Mouse (Mus musculus) embryonic facial prominence, embryonic 14.5 days (tissue): ENCODE measurements around the gene Tcp10a. TPM values are rescaled to one million over a fixed set of nuclear protein-coding genes. Genes with fewer than 3 reads are reported as not detected.
"Not testable (repeated sequence)": the region's sequence is repeated elsewhere in the genome, so short reads cannot be mapped to it uniquely, and the experiment has no call there.

Experiments used
- ATAC-seq: fragments of 200-750 bp; cut with Nextera tagmentation; 2 replicates; pipeline ENCODE4 v1.8.0; 2017; ENCODE audit warnings: low read depth, moderate number of reproducible peaks, moderate TSS enrichment
- DNase-seq: peaks from one replicate; pipeline ENCODE4 v3.0.0-alpha.2; 2015; ENCODE audit warnings: low spot score
- H3K27ac ChIP-seq: fragments of 300-500 bp; sonication (generic); replicated peaks from 2 replicates; pipeline ENCODE4 v1.5.1; 2014; ENCODE audit warnings: low read depth, mild to moderate bottlenecking, low read length, moderate library complexity
- H3K27me3 ChIP-seq: fragments of 300-500 bp; sonication (generic); replicated peaks from 2 replicates; pipeline ENCODE4 v1.6.1; 2014; ENCODE audit warnings: low read length; ENCODE audit not compliant: control insufficient read depth, insufficient read depth
- H3K36me3 ChIP-seq: fragments of 300-500 bp; sonication (generic); 2 replicates; pipeline ENCODE4 v1.6.1; 2014; ENCODE audit warnings: low read length, mixed read lengths; ENCODE audit not compliant: control insufficient read depth, insufficient read depth
- H3K4me1 ChIP-seq: fragments of 300-500 bp; sonication (generic); 2 replicates; pipeline ENCODE4 v1.6.1; 2014; ENCODE audit warnings: antibody characterized with exemption, low read length; ENCODE audit not compliant: control insufficient read depth, insufficient read depth
- H3K4me2 ChIP-seq: fragments of 300-500 bp; sonication (generic); 2 replicates; pipeline ENCODE4 v1.6.1; 2014; ENCODE audit warnings: low read depth, mild to moderate bottlenecking, low read length, moderate library complexity, mixed read lengths
- H3K4me3 ChIP-seq: fragments of 300-500 bp; sonication (generic); 2 replicates; pipeline ENCODE4 v1.5.1; 2014; ENCODE audit warnings: low read depth, mild to moderate bottlenecking, low read length
- H3K9ac ChIP-seq: fragments of 300-500 bp; sonication (generic); 2 replicates; pipeline ENCODE4 v1.6.1; 2014; ENCODE audit warnings: low read depth, mild to moderate bottlenecking, low read length, moderate library complexity, mixed read lengths
- H3K9me3 ChIP-seq: fragments of 300-500 bp; sonication (generic); 2 replicates; pipeline ENCODE4 v1.6.1; 2016; ENCODE audit warnings: low read length; ENCODE audit not compliant: control insufficient read depth
- WGBS: fragments of 180-500 bp; shearing (Covaris S2); extraction: QIAGEN DNeasy Blood & Tissue Kit; methylation state at CpG from one replicate; pipeline ENCODE4 v1.1.7; 2014; 5-methylcytosine and 5-hydroxymethylcytosine counted together
- polyA plus RNA-seq: library from polyadenylated mRNA; unstranded; fragments of >200 nt; fragmentation: Nextera tagmentation; extraction: Ambion mirVana; gene quantifications from 2 replicates; pipeline ENCODE4 v1.2.1, GENCODE M21; 2014

The Tcp10a gene
- polyA plus RNA-seq, 1 experiment from 2014 or later = not detected

DNA sequence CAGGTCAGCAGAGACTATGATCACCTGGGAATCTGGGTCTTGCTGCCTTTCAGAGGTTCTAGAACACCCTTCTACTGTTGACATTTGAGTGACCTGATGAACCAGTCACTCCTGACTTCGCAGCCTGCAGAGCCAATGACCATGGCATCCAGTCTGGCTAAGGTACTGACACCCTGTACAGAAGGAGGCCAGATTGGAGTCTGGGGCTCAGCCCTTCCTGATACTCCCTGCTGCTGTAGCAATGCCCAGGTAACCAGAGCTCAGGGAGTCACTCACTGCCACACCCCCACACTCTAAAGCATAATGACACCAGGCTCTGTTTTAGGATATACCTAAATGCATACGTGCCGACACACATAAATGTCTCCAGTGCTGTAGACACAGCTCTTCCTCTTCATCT is 58.3 kb downstream of the Tcp10a start:
- H3K4me2 ChIP-seq, H3K9me3 ChIP-seq, DNase-seq, H3K36me3 ChIP-seq, H3K27ac ChIP-seq, H3K4me3 ChIP-seq, H3K9ac ChIP-seq, H3K27me3 ChIP-seq, ATAC-seq, H3K4me1 ChIP-seq: not testable (repeated sequence)
- WGBS = 95% methylated on average over 1 of the region's 3 CpGs

- 75% methylated on average over 5 of the region's 13 CpGs for WGBS
- not testable (repeated sequence) for H3K9ac ChIP-seq, H3K4me2 ChIP-seq, DNase-seq, H3K4me3 ChIP-seq, H3K27me3 ChIP-seq, H3K27ac ChIP-seq, H3K4me1 ChIP-seq, ATAC-seq, H3K9me3 ChIP-seq, H3K36me3 ChIP-seq
These were observed 59.0 kb downstream of the Tcp10a start for GRCm38 (mm10) chr17:7383167-7384143.

GRCm38 (mm10) chr17:7385364-7385763 is 60.9 kb downstream of the Tcp10a start, which contains the start of gene Unc93a2:
Gene Unc93a2 (minus strand): TSS chr17:7385464.
- not testable (repeated sequence) for H3K27ac ChIP-seq, H3K27me3 ChIP-seq, H3K4me3 ChIP-seq, H3K9ac ChIP-seq, H3K4me2 ChIP-seq, H3K4me1 ChIP-seq, H3K9me3 ChIP-seq, H3K36me3 ChIP-seq, DNase-seq
- ATAC-seq = 0 out of 2 replicates have a peak, but pooled peaks have one; percentile 27
- WGBS = 55% methylated on average over 3 of the region's 3 CpGs

GRCm38 (mm10) chr17:7386016-7386415 is 61.6 kb downstream of the Tcp10a start:
- ATAC-seq, H3K4me3 ChIP-seq, H3K9me3 ChIP-seq, H3K36me3 ChIP-seq, H3K4me2 ChIP-seq, DNase-seq, H3K27me3 ChIP-seq, H3K9ac ChIP-seq, H3K4me1 ChIP-seq, H3K27ac ChIP-seq: not testable (repeated sequence)
- WGBS = 68% methylated on average over 8 of the region's 8 CpGs

DNA sequence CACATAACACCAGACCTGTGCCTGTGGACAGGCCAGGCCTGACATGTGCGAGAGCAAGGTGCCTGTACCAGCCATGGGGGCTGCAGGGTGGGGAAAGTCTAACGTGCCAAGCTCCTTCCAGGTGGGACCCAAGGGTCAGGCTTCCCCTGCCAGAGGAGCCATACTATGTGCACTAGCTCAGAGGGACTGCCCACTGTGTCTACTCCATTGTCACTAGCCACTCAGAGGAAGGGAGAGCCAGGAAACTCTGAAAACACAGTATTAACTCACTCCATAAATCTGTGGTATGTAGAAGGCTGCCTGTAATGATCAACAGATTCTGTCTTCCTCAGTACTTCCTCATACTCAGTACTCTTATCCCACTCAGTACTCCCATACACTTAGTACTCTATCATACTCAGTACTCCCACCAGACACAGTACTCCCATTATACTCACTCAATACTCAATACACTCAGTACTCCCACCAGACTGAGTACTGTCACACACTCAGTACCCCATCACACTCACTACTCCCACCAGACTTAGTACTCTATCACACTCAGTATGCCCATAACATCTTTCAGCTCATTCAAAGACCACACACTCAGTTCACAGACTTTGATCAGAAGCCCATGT is 64.0 kb downstream of the Tcp10a start:
- H3K27ac ChIP-seq, H3K36me3 ChIP-seq, H3K4me1 ChIP-seq, H3K4me2 ChIP-seq, DNase-seq, H3K9me3 ChIP-seq, H3K4me3 ChIP-seq, H3K9ac ChIP-seq, H3K27me3 ChIP-seq, ATAC-seq: not testable (repeated sequence)
- WGBS = no CpG with 5 or more reads among the region's 2 CpGs

DNA sequence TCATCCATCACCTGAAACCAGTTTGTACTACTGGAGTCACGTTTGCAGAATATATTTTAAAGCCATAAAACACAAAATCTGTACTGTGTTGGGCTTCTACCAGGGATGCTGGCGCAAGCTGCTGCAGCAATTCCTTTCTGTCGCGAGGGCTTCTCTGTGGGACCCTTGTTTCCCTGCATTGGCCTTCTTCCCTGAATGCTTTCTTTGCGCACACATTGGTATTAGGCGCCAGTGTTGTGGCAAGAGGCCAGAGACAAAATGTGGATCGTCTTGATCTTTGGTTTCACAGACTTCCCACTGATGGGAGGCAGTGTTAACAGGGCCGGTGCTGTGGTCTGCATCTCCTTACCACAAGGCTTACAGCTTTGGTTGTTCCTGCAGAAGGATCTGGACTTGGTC is 64.5 kb downstream of the Tcp10a start:
- not testable (repeated sequence) for H3K9ac ChIP-seq, ATAC-seq, H3K36me3 ChIP-seq, H3K27me3 ChIP-seq, H3K4me2 ChIP-seq, H3K27ac ChIP-seq, H3K4me3 ChIP-seq, H3K4me1 ChIP-seq, H3K9me3 ChIP-seq
- peak; percentile 10 for DNase-seq
- 65% methylated on average over 6 of the region's 8 CpGs for WGBS

- H3K9ac ChIP-seq, H3K4me3 ChIP-seq, ATAC-seq, H3K4me2 ChIP-seq, H3K9me3 ChIP-seq, H3K4me1 ChIP-seq, H3K27me3 ChIP-seq, H3K27ac ChIP-seq, H3K36me3 ChIP-seq: not testable (repeated sequence)
- WGBS = 55% methylated on average over 7 of the region's 7 CpGs
- DNase-seq = peak; percentile 7
These were observed 65.5 kb downstream of the Tcp10a start for GRCm38 (mm10) chr17:7389898-7390297.

DNA sequence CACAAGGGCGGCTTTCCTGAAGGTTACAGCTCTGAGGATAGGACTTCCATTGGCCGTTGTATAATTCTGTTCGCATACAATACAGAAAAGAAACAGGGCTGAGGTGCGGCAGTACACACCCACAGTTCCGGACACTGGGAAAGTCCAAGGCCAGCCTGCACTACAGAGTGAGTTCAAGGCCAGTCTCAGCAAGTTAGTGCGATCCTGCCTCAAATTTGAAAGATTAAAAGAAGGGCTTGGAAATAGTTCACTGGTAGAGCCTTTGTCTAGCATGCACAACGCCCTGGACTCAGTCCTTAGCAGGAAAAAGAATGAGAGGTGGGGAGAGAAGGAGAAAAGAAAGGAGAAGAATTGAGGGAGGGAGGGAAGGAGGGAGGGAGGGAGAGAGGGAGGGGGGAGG is 70.7 kb downstream of the Tcp10a start:
- WGBS = 90% methylated on average over 7 of the region's 7 CpGs
- H3K4me3 ChIP-seq, H3K27me3 ChIP-seq, H3K27ac ChIP-seq, DNase-seq, H3K36me3 ChIP-seq, ATAC-seq, H3K4me2 ChIP-seq, H3K9me3 ChIP-seq, H3K9ac ChIP-seq, H3K4me1 ChIP-seq: not testable (repeated sequence)
